Mouse (Mus musculus) stomach, postnatal 0 days (tissue): ENCODE data around the gene Cox6b2.

ENCODE experiments used
- CTCF ChIP-seq: IDR thresholded peaks from 2 replicates; pipeline ENCODE4 v1.5.1; 2016; ENCODE audit warnings: antibody characterized with exemption, low read depth, mild to moderate bottlenecking, moderate library complexity
- EP300 ChIP-seq: optimal IDR thresholded peaks from 2 replicates; pipeline ENCODE3; 2016; ENCODE audit warnings: antibody characterized with exemption

GRCm38 (mm10) chr7:4793674-4794073 lies 40.8 kb upstream of the Cox6b2 start:
- no peak for TF ChIP-seq CTCF
- no peak for TF ChIP-seq EP300
